Mouse (Mus musculus): ENCODE measurements around the gene Cfap65. TPM values are rescaled to one million over a fixed set of nuclear protein-coding genes. Genes with fewer than 3 reads are reported as not detected.

The Cfap65 gene
- polyA plus RNA-seq, 1 experiment from 2014 or later = 0.27 TPM

DNA sequence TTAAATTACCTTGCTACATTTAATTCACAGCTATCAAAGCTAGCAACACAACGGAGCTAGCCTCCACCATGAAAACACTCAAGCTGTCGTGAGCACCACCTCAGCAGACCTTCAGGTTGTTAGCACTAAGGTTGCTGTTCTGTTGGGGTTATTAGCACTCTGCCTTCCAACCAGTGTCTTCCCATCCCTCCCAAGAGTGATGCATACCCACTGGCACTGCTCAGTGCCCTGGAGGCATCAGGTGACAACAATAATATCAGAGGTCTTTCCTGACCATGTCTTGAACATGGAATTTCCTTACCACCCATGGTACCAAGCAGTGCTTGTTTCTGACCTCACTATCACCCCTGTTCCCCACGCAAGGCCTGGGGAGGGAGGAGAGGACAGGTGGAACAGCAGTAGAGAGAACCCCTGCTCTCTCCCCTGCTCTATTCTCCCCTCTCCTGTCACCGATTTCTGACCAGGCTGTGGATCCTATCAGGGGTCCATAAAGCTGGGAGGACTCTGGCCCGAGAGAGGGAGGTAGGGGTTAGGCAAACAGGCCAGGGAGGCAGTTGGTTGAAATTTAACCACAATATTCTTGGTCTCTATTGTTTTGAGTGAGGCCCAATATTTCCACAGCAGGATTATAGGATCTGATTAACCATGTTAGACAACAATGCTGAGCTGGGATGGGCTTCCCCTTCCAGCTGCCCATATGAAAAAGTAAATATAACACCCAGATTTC is 26.9 kb upstream of the Cfap65 start:
- Histone ChIP-seq H3K4me3 (ENCODE audit: low read depth, low read length) (no peak overlapping the region), H3K4me2 (ENCODE audit: low read length) (peak overlapping the region; percentile 33), H3K27ac (ENCODE audit: low read depth) (peak overlapping the region; percentile 69), H3K27me3 (replicated peaks; ENCODE audit: control insufficient read depth, insufficient read depth, low read length) (0 out of 2 replicates have a peak, but pooled peaks cover 6% of the 10 kb centered on the region), H3K9me3 (ENCODE audit: control insufficient read depth, low read length) (no peaks in the 10 kb centered on the region), H3K36me3 (ENCODE audit: control insufficient read depth, insufficient read depth, low read length) (no peaks in the 10 kb centered on the region), H3K9ac (ENCODE audit: low read length) (no peak overlapping the region), H3K4me1 (replicated peaks; ENCODE audit: control insufficient read depth, insufficient read depth, low read length) (peaks cover 7% of the 10 kb centered on the region)
- 49% methylated on average over 5 of the region's 5 CpGs for WGBS
- ATAC-seq (replicated peaks; ENCODE audit: low FRiP score, low TSS enrichment, low read depth) = peak; percentile 73
- DNase-seq (ENCODE audit: low spot score) = no peak

DNA sequence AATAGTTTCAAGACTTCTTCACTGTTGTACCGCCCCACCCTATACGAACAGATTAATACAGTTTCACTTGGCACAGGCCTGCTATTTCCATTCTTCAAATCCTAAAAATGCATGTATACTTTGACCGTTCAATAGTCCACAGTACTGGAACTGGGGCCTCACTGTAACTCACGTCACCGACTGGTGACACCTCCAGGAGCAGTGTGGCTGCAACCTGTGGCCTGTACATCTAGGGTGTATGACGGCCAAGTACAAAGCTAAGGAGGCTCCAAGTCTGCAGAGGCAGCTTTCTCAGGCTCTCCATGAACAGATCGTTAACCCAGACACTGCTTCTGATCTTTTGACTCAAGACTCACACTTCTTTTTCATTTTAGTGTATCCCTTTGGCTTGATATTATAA is 26.3 kb upstream of the Cfap65 start:
- no peak for DNase-seq (ENCODE audit: low spot score)
- H3K36me3 ChIP-seq (ENCODE audit: control insufficient read depth, insufficient read depth, low read length) = no peaks in the 10 kb centered on the region
- H3K27me3 ChIP-seq (replicated peaks; ENCODE audit: control insufficient read depth, insufficient read depth, low read length) = 0 out of 2 replicates have a peak, but pooled peaks cover 9% of the 10 kb centered on the region
- peaks cover 7% of the 10 kb centered on the region for H3K4me1 ChIP-seq (replicated peaks; ENCODE audit: control insufficient read depth, insufficient read depth, low read length)
- H3K27ac ChIP-seq (ENCODE audit: low read depth) = peak overlapping the region; percentile 69; the same call in 1 of the 2 replicates
- 0 out of 2 replicates have a peak overlapping the region, but pooled peaks have one; percentile 18 for H3K4me2 ChIP-seq (ENCODE audit: low read length)
- H3K9ac ChIP-seq (ENCODE audit: low read length) = no peak overlapping the region
- H3K9me3 ChIP-seq (ENCODE audit: control insufficient read depth, low read length) = no peaks in the 10 kb centered on the region
- WGBS = 74% methylated on average over 7 of the region's 7 CpGs
- ATAC-seq (replicated peaks; ENCODE audit: low FRiP score, low TSS enrichment, low read depth) = no peak; the same call in 1 of the 2 replicates
- H3K4me3 ChIP-seq (ENCODE audit: low read depth, low read length) = no peak overlapping the region

DNA sequence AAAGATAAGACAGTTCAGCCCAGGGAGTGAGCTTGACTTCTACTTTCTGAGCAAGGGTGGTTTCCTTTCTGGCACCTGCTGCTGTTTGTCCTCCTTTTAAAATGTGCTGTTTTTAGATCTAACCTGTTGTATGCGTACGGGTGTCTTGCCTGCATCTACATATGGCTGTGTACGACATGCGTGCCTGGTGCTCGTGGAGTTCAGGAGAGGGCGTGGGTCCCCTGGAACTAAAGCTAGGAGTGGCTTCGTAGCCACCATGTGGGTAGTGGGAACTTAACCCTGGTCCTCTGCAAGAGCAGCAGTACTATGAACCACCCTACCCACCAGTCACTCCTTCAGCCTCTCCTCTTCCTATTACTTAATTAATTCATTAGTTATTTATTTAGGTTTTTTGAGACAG is 24.7 kb upstream of the Cfap65 start:
- H3K9ac ChIP-seq (ENCODE audit: low read length) = no peak overlapping the region
- peaks cover 9% of the 10 kb centered on the region; the same call in 1 of the 2 replicates for H3K27me3 ChIP-seq (replicated peaks; ENCODE audit: control insufficient read depth, insufficient read depth, low read length)
- ATAC-seq (replicated peaks; ENCODE audit: low FRiP score, low TSS enrichment, low read depth) (no peak), DNase-seq (ENCODE audit: low spot score) (no peak)
- 0 out of 2 replicates have a peak overlapping the region, but pooled peaks have one; percentile 18 for H3K27ac ChIP-seq (ENCODE audit: low read depth)
- peaks cover 4% of the 10 kb centered on the region for H3K4me1 ChIP-seq (replicated peaks; ENCODE audit: control insufficient read depth, insufficient read depth, low read length)
- no peaks in the 10 kb centered on the region for H3K9me3 ChIP-seq (ENCODE audit: control insufficient read depth, low read length)
- H3K4me2 ChIP-seq (ENCODE audit: low read length) = no peak overlapping the region
- no peak overlapping the region for H3K4me3 ChIP-seq (ENCODE audit: low read depth, low read length)
- H3K36me3 ChIP-seq (ENCODE audit: control insufficient read depth, insufficient read depth, low read length) = no peaks in the 10 kb centered on the region
- WGBS = 82% methylated on average over 7 of the region's 7 CpGs

DNA sequence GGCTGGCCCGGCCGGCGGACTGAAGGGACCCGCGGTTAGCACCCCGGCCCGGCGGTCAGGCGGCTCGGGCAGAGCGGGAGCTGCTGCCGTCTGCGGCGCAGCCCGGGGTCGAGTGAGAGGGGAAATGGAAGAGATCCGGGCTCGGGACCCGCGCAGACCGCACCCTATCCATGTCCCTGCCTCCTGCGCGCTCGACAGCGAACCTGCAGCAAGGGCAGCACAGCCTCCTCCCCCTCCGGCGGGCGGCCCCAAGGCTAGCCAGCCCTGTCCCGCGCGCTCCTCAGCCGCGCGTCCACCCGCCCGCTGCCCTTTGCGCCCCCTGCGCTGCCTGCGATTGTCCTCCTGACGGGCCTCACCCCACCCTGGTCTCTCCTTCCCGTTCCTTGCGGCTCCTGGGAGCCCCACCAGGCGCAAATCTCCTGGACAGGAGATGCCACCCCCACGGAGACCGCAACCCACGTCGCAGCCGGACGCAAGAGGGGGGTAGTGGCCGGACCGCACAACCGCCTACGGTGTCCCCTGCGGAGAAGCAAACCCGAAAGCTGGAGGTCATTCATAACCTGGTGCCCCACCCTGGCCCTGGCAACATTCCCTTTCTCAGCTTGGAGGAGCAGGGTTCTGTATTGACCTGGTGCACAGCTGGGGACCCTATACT is 16.3 kb upstream of the Cfap65 start, which contains the start of gene Ihh:
Gene Ihh (minus strand): TSS at position 117 of the 655 bp plus-strand sequence.
- DNase-seq (ENCODE audit: low spot score) (no peak), ATAC-seq (replicated peaks; ENCODE audit: low FRiP score, low TSS enrichment, low read depth) (peak; percentile 87)
- Histone ChIP-seq H3K4me1 (replicated peaks; ENCODE audit: control insufficient read depth, insufficient read depth, low read length) (peaks cover 11% of the 10 kb centered on the region), H3K4me3 (ENCODE audit: low read depth, low read length) (peak within 1 kb of the TSS; percentile 46), H3K9me3 (ENCODE audit: control insufficient read depth, low read length) (no peaks in the 10 kb centered on the region), H3K9ac (ENCODE audit: low read length) (peak within 1 kb of the TSS; percentile 68), H3K4me2 (ENCODE audit: low read length) (peak within 1 kb of the TSS; percentile 56), H3K27ac (ENCODE audit: low read depth) (peak within 1 kb of the TSS; percentile 80), H3K36me3 (ENCODE audit: control insufficient read depth, insufficient read depth, low read length) (no peaks in the 10 kb centered on the region), H3K27me3 (replicated peaks; ENCODE audit: control insufficient read depth, insufficient read depth, low read length) (peaks cover 81% of the 10 kb centered on the region)
- 1% methylated on average over 42 of the region's 55 CpGs for WGBS

DNA sequence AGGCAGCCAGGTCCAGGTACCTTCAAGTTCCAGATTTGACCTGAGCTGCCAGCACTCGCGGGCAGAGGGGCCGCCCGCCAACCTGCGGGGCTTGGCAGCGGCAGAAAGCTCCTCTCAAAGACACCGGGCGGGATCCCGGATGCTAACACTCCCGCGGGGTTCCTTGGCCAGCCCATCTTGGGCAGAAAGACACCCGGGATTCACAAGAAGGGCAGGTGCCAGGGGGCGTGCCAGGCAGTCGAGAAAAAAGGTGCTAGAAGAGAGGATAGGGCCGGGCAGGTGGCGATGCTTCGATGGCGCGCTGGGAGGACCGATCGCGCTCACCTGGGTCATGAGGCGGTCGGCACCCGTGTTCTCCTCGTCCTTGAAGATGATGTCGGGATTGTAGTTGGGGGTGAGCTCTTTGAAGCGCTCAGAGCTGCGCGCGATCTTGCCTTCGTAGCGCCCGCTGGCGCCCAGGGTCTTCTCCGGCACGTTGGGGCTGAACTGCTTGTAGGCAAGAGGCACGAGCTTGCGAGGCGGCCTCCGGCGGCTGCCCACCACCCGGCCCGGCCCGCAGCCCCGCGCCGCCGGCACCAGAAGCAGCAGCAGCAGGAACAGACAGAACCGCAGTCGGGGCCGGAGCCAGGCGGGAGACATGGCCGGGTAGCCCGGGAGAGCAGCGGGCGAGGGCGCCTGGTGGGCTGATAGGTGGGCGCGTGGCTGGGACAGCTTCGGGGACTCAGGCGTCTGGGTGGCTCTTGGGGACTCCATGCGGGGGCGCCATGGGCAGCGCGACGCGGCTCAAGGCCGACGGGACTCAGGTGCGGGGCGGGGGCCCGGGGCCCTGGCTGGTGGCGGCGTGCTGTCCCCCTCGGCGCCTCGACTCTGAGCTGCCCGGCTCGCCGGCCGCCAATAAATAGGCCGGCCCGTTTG is 15.4 kb upstream of the Cfap65 start:
- Histone ChIP-seq H3K27me3 (replicated peaks; ENCODE audit: control insufficient read depth, insufficient read depth, low read length) (peaks cover 89% of the 10 kb centered on the region), H3K4me2 (ENCODE audit: low read length) (peak overlapping the region; percentile 56), H3K9me3 (ENCODE audit: control insufficient read depth, low read length) (no peaks in the 10 kb centered on the region), H3K4me3 (ENCODE audit: low read depth, low read length) (peak overlapping the region; percentile 46), H3K4me1 (replicated peaks; ENCODE audit: control insufficient read depth, insufficient read depth, low read length) (peaks cover 11% of the 10 kb centered on the region), H3K9ac (ENCODE audit: low read length) (peak overlapping the region; percentile 68), H3K27ac (ENCODE audit: low read depth) (peak overlapping the region; percentile 80), H3K36me3 (ENCODE audit: control insufficient read depth, insufficient read depth, low read length) (no peaks in the 10 kb centered on the region)
- no peak for DNase-seq (ENCODE audit: low spot score)
- ATAC-seq (replicated peaks; ENCODE audit: low FRiP score, low TSS enrichment, low read depth) = peak; percentile 9
- under 1% methylated on average over 84 of the region's 84 CpGs for WGBS

DNA sequence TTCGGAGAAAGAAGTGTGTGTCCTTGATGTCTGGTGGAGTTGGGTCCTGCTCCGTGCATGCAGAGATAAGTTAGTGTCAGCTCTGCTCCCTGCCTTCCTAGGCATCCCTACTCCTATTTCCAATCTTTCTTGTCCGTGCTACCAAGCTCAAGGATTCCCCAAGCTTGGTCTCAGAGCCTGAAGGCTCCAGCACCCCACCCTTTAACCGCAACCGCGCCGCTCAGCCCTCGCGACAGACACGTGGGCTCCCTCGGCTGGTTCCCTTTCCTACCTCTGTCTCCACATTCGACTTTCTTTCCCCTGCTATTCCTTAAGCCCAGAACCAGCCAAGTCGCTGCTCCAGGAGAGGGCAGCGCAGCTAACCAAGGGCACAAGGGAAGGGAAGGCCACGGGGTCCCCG is 14.7 kb upstream of the Cfap65 start:
- Histone ChIP-seq H3K4me1 (replicated peaks; ENCODE audit: control insufficient read depth, insufficient read depth, low read length) (peaks cover 11% of the 10 kb centered on the region), H3K27ac (ENCODE audit: low read depth) (peak overlapping the region; percentile 80; the same call in 1 of the 2 replicates), H3K4me3 (ENCODE audit: low read depth, low read length) (peak overlapping the region; percentile 46), H3K9ac (ENCODE audit: low read length) (peak overlapping the region; percentile 68), H3K4me2 (ENCODE audit: low read length) (no peak overlapping the region), H3K36me3 (ENCODE audit: control insufficient read depth, insufficient read depth, low read length) (no peaks in the 10 kb centered on the region), H3K27me3 (replicated peaks; ENCODE audit: control insufficient read depth, insufficient read depth, low read length) (peaks cover 88% of the 10 kb centered on the region), H3K9me3 (ENCODE audit: control insufficient read depth, low read length) (no peaks in the 10 kb centered on the region)
- DNase-seq (ENCODE audit: low spot score) = no peak
- no peak for ATAC-seq (replicated peaks; ENCODE audit: low FRiP score, low TSS enrichment, low read depth)
- WGBS = 3% methylated on average over 16 of the region's 16 CpGs

DNA sequence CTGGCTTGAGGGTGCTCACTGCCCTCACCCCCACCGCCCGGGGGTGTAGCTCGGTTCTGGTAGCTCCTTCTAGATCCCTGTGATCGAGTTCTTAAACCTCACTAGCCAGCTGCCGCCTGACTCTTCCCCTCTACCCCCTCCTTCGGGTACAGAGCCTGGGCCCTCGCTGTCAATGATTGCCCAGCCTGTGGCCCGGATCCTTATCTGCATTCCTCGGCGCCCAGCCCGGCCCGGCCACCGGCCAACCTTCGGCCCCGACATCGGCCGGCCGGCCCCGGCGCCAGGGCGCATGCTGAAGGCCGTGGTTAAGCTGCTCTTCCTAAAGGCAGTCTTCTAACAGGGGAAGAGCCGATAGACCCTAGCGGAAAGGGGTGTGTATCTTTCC is 14.3 kb upstream of the Cfap65 start:
- peak overlapping the region; percentile 62 for H3K4me2 ChIP-seq (ENCODE audit: low read length)
- H3K27me3 ChIP-seq (replicated peaks; ENCODE audit: control insufficient read depth, insufficient read depth, low read length) = peaks cover 84% of the 10 kb centered on the region
- no peaks in the 10 kb centered on the region for H3K36me3 ChIP-seq (ENCODE audit: control insufficient read depth, insufficient read depth, low read length)
- WGBS = 2% methylated on average over 24 of the region's 24 CpGs
- DNase-seq (ENCODE audit: low spot score) (no peak), ATAC-seq (replicated peaks; ENCODE audit: low FRiP score, low TSS enrichment, low read depth) (peak; percentile 16; the same call in 1 of the 2 replicates)
- peak overlapping the region; percentile 68 for H3K9ac ChIP-seq (ENCODE audit: low read length)
- peak overlapping the region; percentile 46 for H3K4me3 ChIP-seq (ENCODE audit: low read depth, low read length)
- no peaks in the 10 kb centered on the region for H3K9me3 ChIP-seq (ENCODE audit: control insufficient read depth, low read length)
- peak overlapping the region; percentile 80; the same call in 1 of the 2 replicates for H3K27ac ChIP-seq (ENCODE audit: low read depth)
- H3K4me1 ChIP-seq (replicated peaks; ENCODE audit: control insufficient read depth, insufficient read depth, low read length) = peaks cover 11% of the 10 kb centered on the region

Measured in intestine, embryonic 14.5 days (tissue).